Mouse (Mus musculus): ENCODE results near the gene Fcna. TPM values are rescaled to one million over a fixed set of nuclear protein-coding genes. Genes with fewer than 3 reads are reported as not detected.
A peak's percentile ranks its signal among the peaks of the same experiment; 100 is the strongest.

Gene Fcna
- polyA plus RNA-seq, 1 experiment from 2014 or later: 3.3 TPM

- Histone ChIP-seq H3K36me3 (no peaks in the 10 kb centered on the region), H3K9ac (0 out of 2 replicates have a peak overlapping the region, but pooled peaks have one; percentile 26), H3K4me2 (peak overlapping the region; percentile 52), H3K9me3 (replicated peaks) (no peaks in the 10 kb centered on the region), H3K27ac (no peak overlapping the region), H3K4me1 (replicated peaks) (peaks cover 79% of the 10 kb centered on the region), H3K27me3 (peaks cover 55% of the 10 kb centered on the region), H3K4me3 (peak overlapping the region; percentile 35)
- no peak for ATAC-seq (replicated peaks; ENCODE audit: insufficient number of reproducible peaks, insufficient read depth, low FRiP score, low read depth)
- WGBS: 16% methylated on average over 92 of the region's 92 CpGs
Measured at GRCm38 (mm10) chr2:25576965-25577891, 50.6 kb downstream of the Fcna start.

DNA sequence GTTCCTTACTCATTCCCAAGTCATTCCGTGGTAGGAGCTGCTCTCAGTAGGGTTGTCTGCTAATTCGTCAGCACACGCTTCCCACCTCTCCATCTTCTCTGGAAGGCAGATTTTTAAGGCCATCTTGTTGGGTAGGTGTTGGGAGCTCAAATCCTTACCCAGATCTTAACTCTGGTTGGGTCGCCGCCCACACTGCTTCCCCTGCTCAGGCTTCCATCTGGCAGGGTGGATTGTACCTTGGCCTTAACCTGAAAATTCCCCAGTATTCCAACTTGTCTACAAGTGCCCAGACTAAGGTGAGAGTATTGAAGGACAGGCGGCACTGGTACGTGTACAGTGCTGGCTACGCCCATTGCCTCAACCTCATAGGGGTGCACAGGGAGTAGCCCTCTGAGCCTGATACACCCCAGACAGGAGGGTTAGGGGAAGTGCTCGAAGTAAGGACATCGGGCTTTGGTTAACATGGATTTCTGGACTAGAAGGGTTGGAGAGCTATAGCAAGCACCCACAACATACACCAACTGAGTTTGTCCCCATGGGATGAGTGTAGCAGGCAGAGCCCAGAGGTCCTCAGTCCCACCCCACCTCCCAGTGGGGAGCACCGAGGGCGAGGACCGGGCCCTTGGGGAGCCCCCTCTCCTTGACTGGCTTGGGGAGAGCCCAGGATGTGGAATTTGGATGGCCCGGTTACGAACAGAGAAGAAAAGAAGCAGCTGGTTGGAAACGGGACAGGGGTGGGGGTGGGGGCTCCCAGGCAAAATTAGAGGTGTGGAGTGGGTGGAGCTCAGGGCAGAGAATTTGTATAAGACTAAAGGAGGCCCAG, 51.6 kb downstream of the Fcna start:
- Histone ChIP-seq H3K4me1 (replicated peaks) (peaks cover 71% of the 10 kb centered on the region), H3K36me3 (no peaks in the 10 kb centered on the region), H3K27me3 (peaks cover 53% of the 10 kb centered on the region), H3K4me3 (no peak overlapping the region), H3K9me3 (replicated peaks) (no peaks in the 10 kb centered on the region), H3K27ac (no peak overlapping the region), H3K4me2 (peak overlapping the region; percentile 90), H3K9ac (no peak overlapping the region)
- no peak for ATAC-seq (replicated peaks; ENCODE audit: insufficient number of reproducible peaks, insufficient read depth, low FRiP score, low read depth)
- WGBS: 77% methylated on average over 16 of the region's 16 CpGs

GRCm38 (mm10) chr2:25575432-25576027, 52.3 kb downstream of the Fcna start:
- Histone ChIP-seq H3K4me3 (peak overlapping the region; percentile 75), H3K4me2 (peak overlapping the region; percentile 90), H3K9ac (peak overlapping the region; percentile 72), H3K9me3 (replicated peaks) (no peaks in the 10 kb centered on the region), H3K27ac (peak overlapping the region; percentile 90), H3K36me3 (no peaks in the 10 kb centered on the region), H3K4me1 (replicated peaks) (peaks cover 65% of the 10 kb centered on the region), H3K27me3 (peaks cover 46% of the 10 kb centered on the region)
- peak; percentile 15; the same call in 1 of the 2 replicates for ATAC-seq (replicated peaks; ENCODE audit: insufficient number of reproducible peaks, insufficient read depth, low FRiP score, low read depth)
- WGBS: 6% methylated on average over 21 of the region's 21 CpGs

Other genes with a start within 250 kb of the Fcna start
- gene Entpd2, start 232.2 kb downstream of the Fcna start, polyA plus RNA-seq (2015; fragmentation: Nextera tagmentation; extraction: Ambion mirVana): 1.8 and 4.6 TPM in 2 replicates
- 28.8 and 41.6 TPM in 2 replicates for gene Npdc1, start 228.7 kb downstream of the Fcna start, polyA plus RNA-seq (2015; fragmentation: Nextera tagmentation; extraction: Ambion mirVana)
- 0.08 and 0.15 TPM in 2 replicates for gene Fut7, start 204.8 kb downstream of the Fcna start, polyA plus RNA-seq (2015; fragmentation: Nextera tagmentation; extraction: Ambion mirVana)
- gene Abca2, start 199.3 kb downstream of the Fcna start, polyA plus RNA-seq (2015; fragmentation: Nextera tagmentation; extraction: Ambion mirVana): 3.5 and 5.6 TPM in 2 replicates
- gene Clic3, start 171.2 kb downstream of the Fcna start, polyA plus RNA-seq (2015; fragmentation: Nextera tagmentation; extraction: Ambion mirVana): 6.1 and 9.6 TPM in 2 replicates
- gene Paxx, start 166.9 kb downstream of the Fcna start, polyA plus RNA-seq (2015; fragmentation: Nextera tagmentation; extraction: Ambion mirVana): 31.1 and 38.0 TPM in 2 replicates
- gene Ptgds, start 158.0 kb downstream of the Fcna start, polyA plus RNA-seq (2015; fragmentation: Nextera tagmentation; extraction: Ambion mirVana): 107 and 134 TPM in 2 replicates
- gene Lcn12, start 134.1 kb downstream of the Fcna start, polyA plus RNA-seq (2015; fragmentation: Nextera tagmentation; extraction: Ambion mirVana): not detected in 2 replicates
- gene Fbxw5, start 127.3 kb downstream of the Fcna start, polyA plus RNA-seq (2015; fragmentation: Nextera tagmentation; extraction: Ambion mirVana): 72.6 and 94.1 TPM in 2 replicates
- 3.5 and 5.0 TPM in 2 replicates for gene C8g, start 126.3 kb downstream of the Fcna start, polyA plus RNA-seq (2015; fragmentation: Nextera tagmentation; extraction: Ambion mirVana)
- gene Traf2, start 81.1 kb downstream of the Fcna start, polyA plus RNA-seq (2015; fragmentation: Nextera tagmentation; extraction: Ambion mirVana): 18.4 and 25.2 TPM in 2 replicates
- gene Edf1, start 70.2 kb downstream of the Fcna start, polyA plus RNA-seq (2015; fragmentation: Nextera tagmentation; extraction: Ambion mirVana): 276 and 289 TPM in 2 replicates
- 3.4 and 9.8 TPM in 2 replicates for gene Mamdc4, start 53.2 kb downstream of the Fcna start, polyA plus RNA-seq (2015; fragmentation: Nextera tagmentation; extraction: Ambion mirVana)
- 171 and 175 TPM in 2 replicates for gene Phpt1, start 52.8 kb downstream of the Fcna start, polyA plus RNA-seq (2015; fragmentation: Nextera tagmentation; extraction: Ambion mirVana)
- gene Ajm1, start 46.3 kb downstream of the Fcna start, polyA plus RNA-seq (2015; fragmentation: Nextera tagmentation; extraction: Ambion mirVana): 0.22 and 0.30 TPM in 2 replicates
- 41.0 and 50.2 TPM in 2 replicates for gene Rabl6, start 19.5 kb downstream of the Fcna start, polyA plus RNA-seq (2015; fragmentation: Nextera tagmentation; extraction: Ambion mirVana)
- gene Ccdc183, start 10.4 kb downstream of the Fcna start, polyA plus RNA-seq (2015; fragmentation: Nextera tagmentation; extraction: Ambion mirVana): 0.09 and 0.13 TPM in 2 replicates
- gene Tmem141, start 6.0 kb downstream of the Fcna start, polyA plus RNA-seq (2015; fragmentation: Nextera tagmentation; extraction: Ambion mirVana): 19.0 and 21.9 TPM in 2 replicates
- not detected in 2 replicates for gene Lcn8, start 25.1 kb upstream of the Fcna start, polyA plus RNA-seq (2015; fragmentation: Nextera tagmentation; extraction: Ambion mirVana)
- not detected in 2 replicates for gene Lcn5, start 29.9 kb upstream of the Fcna start, polyA plus RNA-seq (2015; fragmentation: Nextera tagmentation; extraction: Ambion mirVana)
- not detected in 2 replicates for gene Lcn6, start 48.8 kb upstream of the Fcna start, polyA plus RNA-seq (2015; fragmentation: Nextera tagmentation; extraction: Ambion mirVana)
- not detected in 2 replicates for gene Lcn10, start 54.7 kb upstream of the Fcna start, polyA plus RNA-seq (2015; fragmentation: Nextera tagmentation; extraction: Ambion mirVana)
- not detected in 2 replicates for gene Obp2a, start 72.0 kb upstream of the Fcna start, polyA plus RNA-seq (2015; fragmentation: Nextera tagmentation; extraction: Ambion mirVana)
- 44.7 and 47.4 TPM in 2 replicates for gene Bmyc, start 78.7 kb upstream of the Fcna start, polyA plus RNA-seq (2015; fragmentation: Nextera tagmentation; extraction: Ambion mirVana)
- not detected in 2 replicates for gene Obp2b, start 109.0 kb upstream of the Fcna start, polyA plus RNA-seq (2015; fragmentation: Nextera tagmentation; extraction: Ambion mirVana)
- not detected in 2 replicates for gene Lcn3, start 137.5 kb upstream of the Fcna start, polyA plus RNA-seq (2015; fragmentation: Nextera tagmentation; extraction: Ambion mirVana)
- gene Lcn11, start 149.0 kb upstream of the Fcna start, polyA plus RNA-seq (2015; fragmentation: Nextera tagmentation; extraction: Ambion mirVana): not detected in 2 replicates
- gene Gm13539, start 154.2 kb upstream of the Fcna start, polyA plus RNA-seq (2015; fragmentation: Nextera tagmentation; extraction: Ambion mirVana): not detected in 2 replicates
- not detected in 2 replicates for gene Glt6d1, start 187.8 kb upstream of the Fcna start, polyA plus RNA-seq (2015; fragmentation: Nextera tagmentation; extraction: Ambion mirVana)
- not detected in 2 replicates for gene Lcn9, start 195.1 kb upstream of the Fcna start, polyA plus RNA-seq (2015; fragmentation: Nextera tagmentation; extraction: Ambion mirVana)
- not detected in 2 replicates for gene Sohlh1, start 219.2 kb upstream of the Fcna start, polyA plus RNA-seq (2015; fragmentation: Nextera tagmentation; extraction: Ambion mirVana)
- gene Kcnt1, start 235.7 kb upstream of the Fcna start, polyA plus RNA-seq (2015; fragmentation: Nextera tagmentation; extraction: Ambion mirVana): 0.57 TPM in 1 of 2 replicates, not detected in the other

Measured in heart, embryonic 15.5 days (tissue).